Mouse (Mus musculus): ENCODE measurements at regions not wholly inside any gene's neighbourhood (a gene's known extent, or its start where the extent isn't known, plus 50 kb on each side); places are given as distances from the start of the nearest gene placed in this dataset.

- Histone ChIP-seq H3K27me3 (ENCODE audit: insufficient read depth, low read length) (peaks cover 21% of the 10 kb centered on the region; the same call in 1 of the 2 replicates), H3K4me1 (ENCODE audit: insufficient read depth) (0 out of 2 replicates have a peak, but pooled peaks cover 5% of the 10 kb centered on the region), H3K4me2 (ENCODE audit: low read depth) (peak overlapping the region; percentile 32), H3K4me3 (ENCODE audit: low read depth, low read length) (no peak overlapping the region; the same call in 1 of the 2 replicates), H3K9ac (no peak overlapping the region), H3K36me3 (ENCODE audit: insufficient read depth) (no peaks in the 10 kb centered on the region), H3K9me3 (ENCODE audit: low read length) (no peaks in the 10 kb centered on the region), H3K27ac (ENCODE audit: low read depth, low read length) (no peak overlapping the region)
- ATAC-seq (no peak), DNase-seq (no peak)
- 5% methylated on average over 16 of the region's 16 CpGs for WGBS
- TF ChIP-seq CTCF (IDR thresholded peaks at IDR 0.05; ENCODE audit: low read depth) = no peak
Measured at GRCm38 (mm10) chr16:91169829-91170228, 55.4 kb upstream of the Olig2 start.

GRCm38 (mm10) chr16:91171911-91172440 is 53.3 kb upstream of the Olig2 start:
- 23% methylated on average over 14 of the region's 14 CpGs for WGBS
- Histone ChIP-seq H3K9ac (no peak overlapping the region), H3K9me3 (ENCODE audit: low read length) (no peaks in the 10 kb centered on the region), H3K4me2 (ENCODE audit: low read depth) (no peak overlapping the region), H3K4me3 (ENCODE audit: low read depth, low read length) (no peak overlapping the region), H3K36me3 (ENCODE audit: insufficient read depth) (no peaks in the 10 kb centered on the region), H3K27ac (ENCODE audit: low read depth, low read length) (no peak overlapping the region), H3K27me3 (ENCODE audit: insufficient read depth, low read length) (peaks cover 30% of the 10 kb centered on the region), H3K4me1 (ENCODE audit: insufficient read depth) (no peaks in the 10 kb centered on the region)
- ATAC-seq (no peak), DNase-seq (no peak)
- TF ChIP-seq CTCF (IDR thresholded peaks at IDR 0.05; ENCODE audit: low read depth) = no peak

GRCm38 (mm10) chr16:91172510-91172909 is 52.7 kb upstream of the Olig2 start:
- no peaks in the 10 kb centered on the region for H3K36me3 ChIP-seq (ENCODE audit: insufficient read depth)
- peaks cover 32% of the 10 kb centered on the region for H3K27me3 ChIP-seq (ENCODE audit: insufficient read depth, low read length)
- TF ChIP-seq CTCF (IDR thresholded peaks at IDR 0.05; ENCODE audit: low read depth) = no peak
- no peak overlapping the region for H3K4me2 ChIP-seq (ENCODE audit: low read depth)
- ATAC-seq = no peak
- no peak for DNase-seq
- no peak overlapping the region for H3K27ac ChIP-seq (ENCODE audit: low read depth, low read length)
- H3K4me1 ChIP-seq (ENCODE audit: insufficient read depth) = no peaks in the 10 kb centered on the region
- H3K9ac ChIP-seq = no peak overlapping the region
- WGBS = 13% methylated on average over 9 of the region's 9 CpGs
- H3K4me3 ChIP-seq (ENCODE audit: low read depth, low read length) = no peak overlapping the region
- H3K9me3 ChIP-seq (ENCODE audit: low read length) = no peaks in the 10 kb centered on the region

- no peak overlapping the region for H3K9ac ChIP-seq
- H3K27ac ChIP-seq (ENCODE audit: low read depth, low read length) = no peak overlapping the region
- TF ChIP-seq CTCF (IDR thresholded peaks at IDR 0.05; ENCODE audit: low read depth) = no peak
- 8% methylated on average over 15 of the region's 15 CpGs for WGBS
- DNase-seq (no peak), ATAC-seq (no peak; the same call in 1 of the 2 replicates)
- no peak overlapping the region for H3K4me2 ChIP-seq (ENCODE audit: low read depth)
- no peaks in the 10 kb centered on the region for H3K36me3 ChIP-seq (ENCODE audit: insufficient read depth)
- H3K27me3 ChIP-seq (ENCODE audit: insufficient read depth, low read length) = peaks cover 38% of the 10 kb centered on the region
- H3K4me1 ChIP-seq (ENCODE audit: insufficient read depth) = no peaks in the 10 kb centered on the region
- no peak overlapping the region for H3K4me3 ChIP-seq (ENCODE audit: low read depth, low read length)
- H3K9me3 ChIP-seq (ENCODE audit: low read length) = no peaks in the 10 kb centered on the region
Measured at GRCm38 (mm10) chr16:91173241-91173640, 52.0 kb upstream of the Olig2 start.

- DNase-seq (no peak), ATAC-seq (peak; percentile 70)
- Histone ChIP-seq H3K36me3 (ENCODE audit: insufficient read depth) (no peaks in the 10 kb centered on the region), H3K4me2 (ENCODE audit: low read depth) (no peak overlapping the region), H3K27me3 (ENCODE audit: insufficient read depth, low read length) (peaks cover 42% of the 10 kb centered on the region), H3K9ac (no peak overlapping the region), H3K4me3 (ENCODE audit: low read depth, low read length) (no peak overlapping the region), H3K27ac (ENCODE audit: low read depth, low read length) (no peak overlapping the region), H3K9me3 (ENCODE audit: low read length) (no peaks in the 10 kb centered on the region), H3K4me1 (ENCODE audit: insufficient read depth) (no peaks in the 10 kb centered on the region)
- WGBS = 9% methylated on average over 3 of the region's 3 CpGs
- TF ChIP-seq CTCF (IDR thresholded peaks at IDR 0.05; ENCODE audit: low read depth) = no peak
Measured at GRCm38 (mm10) chr16:91173870-91174278, 51.4 kb upstream of the Olig2 start.

GRCm38 (mm10) chr16:91174401-91174800 is 50.9 kb upstream of the Olig2 start:
- H3K27ac ChIP-seq (ENCODE audit: low read depth, low read length) = no peak overlapping the region
- WGBS = 35% methylated on average over 4 of the region's 4 CpGs
- H3K9ac ChIP-seq = no peak overlapping the region
- DNase-seq = no peak
- H3K27me3 ChIP-seq (ENCODE audit: insufficient read depth, low read length) = peaks cover 42% of the 10 kb centered on the region
- H3K4me3 ChIP-seq (ENCODE audit: low read depth, low read length) = no peak overlapping the region
- no peak overlapping the region for H3K4me2 ChIP-seq (ENCODE audit: low read depth)
- H3K4me1 ChIP-seq (ENCODE audit: insufficient read depth) = no peaks in the 10 kb centered on the region
- H3K9me3 ChIP-seq (ENCODE audit: low read length) = no peaks in the 10 kb centered on the region
- no peaks in the 10 kb centered on the region for H3K36me3 ChIP-seq (ENCODE audit: insufficient read depth)
- no peak for TF ChIP-seq CTCF (IDR thresholded peaks at IDR 0.05; ENCODE audit: low read depth)
- ATAC-seq = peak; percentile 42; the same call in 1 of the 2 replicates
